Mouse (Mus musculus) thymus, adult 2 months (tissue): Measurements from ENCODE around the gene Lgalsl.

ENCODE experiments used
- CTCF ChIP-seq: fragments of 200-500 bp; IDR thresholded peaks from 2 replicates; pipeline ENCODE4 v1.5.1; 2012; ENCODE audit warnings: mild to moderate bottlenecking, control low read depth, low read length, moderate library complexity, borderline replicate concordance; ENCODE audit not compliant: control insufficient read depth, poor library complexity, insufficient read depth; ENCODE audit errors: extremely low read depth
- POLR2A ChIP-seq: fragments of 200-500 bp; IDR thresholded peaks from 2 replicates; pipeline ENCODE4 v1.6.1; 2012; ENCODE audit warnings: mild to moderate bottlenecking, low read length, control low read depth, moderate library complexity; ENCODE audit not compliant: control insufficient read depth, poor library complexity, insufficient read depth; ENCODE audit errors: extremely low read depth

DNA sequence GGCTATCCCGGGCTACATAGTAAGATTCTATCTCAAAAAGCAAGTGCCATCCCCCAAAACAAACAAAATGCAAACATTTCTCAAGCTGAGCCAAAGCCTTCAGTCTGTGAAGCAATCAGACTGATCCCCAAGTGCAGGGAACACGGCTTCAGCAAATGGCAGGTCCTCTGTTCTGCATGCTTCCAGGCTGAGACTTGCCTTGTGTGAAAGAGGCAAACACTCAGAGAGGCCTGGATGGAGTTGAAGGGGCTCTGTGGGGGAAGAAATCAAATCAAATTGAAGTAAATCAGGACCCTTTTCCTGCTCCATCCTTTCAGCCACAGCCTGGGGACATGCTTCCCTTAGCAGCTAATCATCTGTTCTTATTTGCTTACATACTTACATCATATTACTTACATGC is 35.4 kb downstream of the Lgalsl start:
- no peak for TF ChIP-seq CTCF
- no peak for TF ChIP-seq POLR2A
